Comparison of ENCODE assay signal across 9 mouse cellular contexts in the genomic region with DNA sequence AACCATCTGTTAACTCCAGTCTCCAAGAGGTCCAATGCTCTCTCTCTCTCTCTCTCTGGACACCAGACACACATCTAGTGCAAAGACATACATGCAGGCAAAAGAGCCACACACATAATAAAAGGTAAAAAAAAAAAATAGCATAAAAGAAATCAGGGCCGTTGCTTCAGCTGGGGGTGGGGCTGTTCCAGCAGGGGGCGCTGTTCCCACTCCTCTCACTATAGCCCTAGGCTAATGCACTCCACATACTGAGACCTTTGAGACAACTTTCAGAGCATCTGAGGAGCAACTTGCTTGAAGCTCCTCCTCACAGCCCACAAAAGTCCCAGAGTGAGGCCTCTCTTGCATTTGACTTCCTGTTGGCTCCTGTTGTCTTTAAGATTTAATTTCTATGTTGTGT. TPM values are rescaled to one million over a fixed set of nuclear protein-coding genes. Genes with fewer than 3 reads are reported as not detected.
A peak's percentile ranks its signal among the peaks of the same experiment; 100 is the strongest.
DNase-seq lines count a peak whose midpoint lies in the region; ATAC-seq and TF ChIP-seq lines count a peak whose summit lies in the region.
"Had no signal": no experiment of that assay in that cellular context is flagged by ENCODE, and none has a peak within 500 bp of the region (broad histone marks: within the 10 kb centered on the region; RNA-seq: fewer than 3 reads in every experiment).

No protein-coding gene starts in this region.

- peak; percentile 32 to 43 for DNase-seq in cerebellum, postnatal 36 days
- no peak for DNase-seq in cerebellum, adult 8-10 months
- peak; percentile 34 for DNase-seq in lung, embryonic 14.5 days
- no peak for DNase-seq in lung, postnatal 25 days (ENCODE audit: low spot score)
- DNase-seq in ZHBTc4 (ENCODE audit: low read depth, low spot score) = peak; percentile 70
- peak; percentile 73 for DNase-seq in induced T-regulatory cell, adult 2 months (ENCODE audit: low read depth)
- peak; percentile 81 for DNase-seq in splenic B cell, adult 2 months (ENCODE audit: low read depth, low spot score)

- H3K4me3 ChIP-seq in lung, embryonic 14.5 days (ENCODE audit: low read depth, low read length) = no peak overlapping the region
- H3K4me3 ChIP-seq in forebrain, embryonic 13.5 days = no peak overlapping the region
- H3K4me3 ChIP-seq: limb, embryonic 13.5 days had no signal

- no peak overlapping the region for H3K9ac ChIP-seq in lung, embryonic 14.5 days
- H3K9ac ChIP-seq in forebrain, embryonic 13.5 days = no peak overlapping the region
- H3K9ac ChIP-seq: limb, embryonic 13.5 days had no signal

- no peaks in the 10 kb centered on the region for H3K9me3 ChIP-seq in lung, embryonic 14.5 days (ENCODE audit: low read depth, low read length)
- H3K9me3 ChIP-seq in forebrain, embryonic 13.5 days (replicated peaks) = no peaks in the 10 kb centered on the region
- H3K9me3 ChIP-seq: limb, embryonic 13.5 days had no signal

- ATAC-seq in lung, embryonic 14.5 days (ENCODE audit: insufficient read depth) = no peak
- ATAC-seq in forebrain, embryonic 13.5 days = no peak

- no peaks in the 10 kb centered on the region for H3K36me3 ChIP-seq in lung, embryonic 14.5 days (ENCODE audit: insufficient read depth)
- no peaks in the 10 kb centered on the region for H3K36me3 ChIP-seq in splenic B cell, adult 2 months (ENCODE audit: control insufficient read depth, insufficient read depth, low read length, poor library complexity, severe bottlenecking)
- no peaks in the 10 kb centered on the region for H3K36me3 ChIP-seq in forebrain, embryonic 13.5 days (ENCODE audit: poor library complexity, severe bottlenecking)
- H3K36me3 ChIP-seq: limb, embryonic 13.5 days had no signal

- 29% methylated on average over 2 of the region's 2 CpGs for WGBS in lung, embryonic 14.5 days
- WGBS in forebrain, embryonic 13.5 days = 25% methylated on average over 2 of the region's 2 CpGs

- no peak overlapping the region for H3K27ac ChIP-seq in lung, embryonic 14.5 days (ENCODE audit: low read depth)
- no peak overlapping the region for H3K27ac ChIP-seq in forebrain, embryonic 13.5 days
- H3K27ac ChIP-seq: limb, embryonic 13.5 days had no signal

- no peaks in the 10 kb centered on the region for H3K4me1 ChIP-seq in lung, embryonic 14.5 days (ENCODE audit: insufficient read depth)
- H3K4me1 ChIP-seq in forebrain, embryonic 13.5 days = peaks cover 9% of the 10 kb centered on the region; the same call in 1 of the 2 replicates

- no peak overlapping the region for H3K4me2 ChIP-seq in lung, embryonic 14.5 days
- H3K4me2 ChIP-seq in forebrain, embryonic 13.5 days = no peak overlapping the region
- H3K4me2 ChIP-seq: limb, embryonic 13.5 days had no signal

- peaks cover 27% of the 10 kb centered on the region; the same call in 1 of the 2 replicates for H3K27me3 ChIP-seq in lung, embryonic 14.5 days (ENCODE audit: insufficient read depth, low read length)
- no peaks in the 10 kb centered on the region for H3K27me3 ChIP-seq in splenic B cell, adult 2 months (ENCODE audit: control insufficient read depth, insufficient read depth, low read length, poor library complexity, severe bottlenecking)
- peaks cover 19% of the 10 kb centered on the region for H3K27me3 ChIP-seq in forebrain, embryonic 13.5 days

- peak; percentile 73 for TF ChIP-seq CTCF in lung, embryonic 14.5 days (IDR thresholded peaks at IDR 0.05; ENCODE audit: low read depth)

RNA-seq across cellular contexts. Expression of a gene that starts 3.5 kb away (rescaled TPM):
- 0.42 and 2.4 TPM in 2 replicates for polyA plus RNA-seq in lung, embryonic 14.5 days (2014; fragmentation: Nextera tagmentation; extraction: Ambion mirVana)
- 0.81 and 3.6 TPM in 2 replicates for polyA plus RNA-seq in forebrain, embryonic 13.5 days (2015; fragmentation: Nextera tagmentation; extraction: Ambion mirVana)

RNA-seq across cellular contexts. Expression of a gene that starts 36.4 kb away (rescaled TPM):
- polyA plus RNA-seq in lung, embryonic 14.5 days (2014; fragmentation: Nextera tagmentation; extraction: Ambion mirVana) = 0.33 TPM in 1 of 2 replicates, not detected in the other
- polyA plus RNA-seq in forebrain, embryonic 13.5 days (2015; fragmentation: Nextera tagmentation; extraction: Ambion mirVana) = not detected in 2 replicates
- polyA plus RNA-seq: limb, embryonic 13.5 days had no signal

RNA-seq across cellular contexts. Expression of a gene that starts 53.9 kb away (rescaled TPM):
- polyA plus RNA-seq in lung, embryonic 14.5 days (2014; fragmentation: Nextera tagmentation; extraction: Ambion mirVana) = 276 and 293 TPM in 2 replicates
- 288 TPM in 2 replicates for polyA plus RNA-seq in forebrain, embryonic 13.5 days (2015; fragmentation: Nextera tagmentation; extraction: Ambion mirVana)

RNA-seq across cellular contexts. Expression of a gene that starts 54.3 kb away (rescaled TPM):
- polyA plus RNA-seq in lung, embryonic 14.5 days (2014; fragmentation: Nextera tagmentation; extraction: Ambion mirVana) = 3.6 and 4.0 TPM in 2 replicates
- polyA plus RNA-seq in forebrain, embryonic 13.5 days (2015; fragmentation: Nextera tagmentation; extraction: Ambion mirVana) = 16.9 and 17.9 TPM in 2 replicates

Comparison
In these comparisons a context has a peak if more than half of its experiments do, and no peak if none do; other contexts are left out.
1. DNase-seq: peak in cerebellum, postnatal 36 days (2 of 2), lung, embryonic 14.5 days (single experiment), ZHBTc4 (single experiment), induced T-regulatory cell, adult 2 months (single experiment) and splenic B cell, adult 2 months (single experiment); none in cerebellum, adult 8-10 months (single experiment) and lung, postnatal 25 days (single experiment).